Mouse (Mus musculus) lung, adult 10 weeks (tissue): ENCODE data around the gene Glb1l3. TPM values are rescaled to one million over a fixed set of nuclear protein-coding genes. Genes with fewer than 3 reads are reported as not detected.

Experiments used
- polyA plus RNA-seq: library from polyadenylated mRNA; stranded (reverse); fragments of 350-450 nt; fragmentation: Illumina TruSeq; extraction: RNeasy Lipid Tissue Mini Kit (QIAGEN cat#74804); gene quantifications from one replicate; pipeline ENCODE4 v1.2.3, GENCODE M21; 2014; ENCODE audit warnings: low read depth, low replicate concordance; ENCODE audit not compliant: insufficient read depth

Glb1l3 gene
- polyA plus RNA-seq, result 1.8 TPM

GRCm38 (mm10) chr9:26860751-26861150 lies at the start of gene Glb1l3:
TSS of gene Glb1l3 (minus strand) at chr9:26860890.

GRCm38 (mm10) chr9:26805935-26806666 lies 54.6 kb downstream of the Glb1l3 start, which contains the start of gene Glb1l2:
TSS of gene Glb1l2 (minus strand) at chr9:26806468.

Other genes with a start within 250 kb of the Glb1l3 start
- gene B3gat1, start 127.2 kb downstream of the Glb1l3 start, polyA plus RNA-seq, result not detected
- 17.1 TPM for gene Glb1l2, start 54.4 kb downstream of the Glb1l3 start, polyA plus RNA-seq
- not detected for gene Gm1110, start 62.2 kb upstream of the Glb1l3 start, polyA plus RNA-seq
- gene Acad8, start 138.7 kb upstream of the Glb1l3 start, polyA plus RNA-seq, result 21.5 TPM
- gene Thyn1, start 138.8 kb upstream of the Glb1l3 start, polyA plus RNA-seq, result 32.2 TPM
- 13.7 TPM for gene Vps26b, start 169.2 kb upstream of the Glb1l3 start, polyA plus RNA-seq
- gene Ncapd3, start 169.3 kb upstream of the Glb1l3 start, polyA plus RNA-seq, result 5.3 TPM